Mouse (Mus musculus): ENCODE results near the gene Rps12-ps3.

Gene Rps12-ps3

GRCm38 (mm10) chr19:59321990-59322389 lies at the start of gene Rps12-ps3:
TSS of gene Rps12-ps3 (plus strand) at chr19:59322290.
- no peak for DNase-seq (ENCODE audit: low spot score)

GRCm38 (mm10) chr19:59273190-59273589 lies 48.9 kb upstream of the Rps12-ps3 start:
- DNase-seq (ENCODE audit: low spot score) = no peak

GRCm38 (mm10) chr19:59276354-59276753 lies 45.7 kb upstream of the Rps12-ps3 start:
- DNase-seq (ENCODE audit: low spot score) = no peak

GRCm38 (mm10) chr19:59280841-59281240 lies 41.2 kb upstream of the Rps12-ps3 start:
- DNase-seq (ENCODE audit: low spot score) = no peak

GRCm38 (mm10) chr19:59282001-59282400 lies 40.1 kb upstream of the Rps12-ps3 start:
- DNase-seq (ENCODE audit: low spot score) = no peak

- no peak for DNase-seq (ENCODE audit: low spot score)
Observed at GRCm38 (mm10) chr19:59289042-59289441, 33.0 kb upstream of the Rps12-ps3 start.

- DNase-seq (ENCODE audit: low spot score) = no peak
Observed at GRCm38 (mm10) chr19:59289811-59290210, 32.3 kb upstream of the Rps12-ps3 start.

GRCm38 (mm10) chr19:59292183-59292839 lies 29.8 kb upstream of the Rps12-ps3 start:
- no peak for DNase-seq (ENCODE audit: low spot score)

- DNase-seq (ENCODE audit: low spot score) = no peak
Observed at GRCm38 (mm10) chr19:59315308-59315707, 6.8 kb upstream of the Rps12-ps3 start.

GRCm38 (mm10) chr19:59316571-59316970 lies 5.5 kb upstream of the Rps12-ps3 start:
- no peak for DNase-seq (ENCODE audit: low spot score)

- no peak for DNase-seq (ENCODE audit: low spot score)
Observed at GRCm38 (mm10) chr19:59330816-59331225, 8.7 kb downstream of the Rps12-ps3 start.

GRCm38 (mm10) chr19:59336655-59337054 lies 14.6 kb downstream of the Rps12-ps3 start:
- DNase-seq (ENCODE audit: low spot score) = no peak

- no peak for DNase-seq (ENCODE audit: low spot score)
Observed at GRCm38 (mm10) chr19:59337872-59338681, 16.0 kb downstream of the Rps12-ps3 start.

GRCm38 (mm10) chr19:59339908-59340307 lies 17.8 kb downstream of the Rps12-ps3 start:
- DNase-seq (ENCODE audit: low spot score) = no peak

- no peak for DNase-seq (ENCODE audit: low spot score)
Observed at GRCm38 (mm10) chr19:59342964-59343363, 20.9 kb downstream of the Rps12-ps3 start.

- DNase-seq (ENCODE audit: low spot score) = no peak
Observed at GRCm38 (mm10) chr19:59344304-59344711, 22.2 kb downstream of the Rps12-ps3 start.

- peak; percentile 29 for DNase-seq (ENCODE audit: low spot score)
Observed at GRCm38 (mm10) chr19:59345081-59345657, 23.1 kb downstream of the Rps12-ps3 start.

GRCm38 (mm10) chr19:59345658-59346283 lies 23.7 kb downstream of the Rps12-ps3 start, which contains the start of gene Pdzd8:
TSS of gene Pdzd8 (minus strand) at chr19:59345780.
- DNase-seq (ENCODE audit: low spot score) = peak; percentile 75

GRCm38 (mm10) chr19:59346325-59346724 lies 24.2 kb downstream of the Rps12-ps3 start:
- DNase-seq (ENCODE audit: low spot score) = no peak

GRCm38 (mm10) chr19:59349329-59349960 lies 27.4 kb downstream of the Rps12-ps3 start:
- no peak for DNase-seq (ENCODE audit: low spot score)

- DNase-seq (ENCODE audit: low spot score) = no peak
Observed at GRCm38 (mm10) chr19:59350273-59350903, 28.3 kb downstream of the Rps12-ps3 start.

Measured in left cerebral cortex, adult 11 months (tissue).